Mouse (Mus musculus): ENCODE results near the gene Cenps. TPM values are rescaled to one million over a fixed set of nuclear protein-coding genes. Genes with fewer than 3 reads are reported as not detected.
"Not testable (repeated sequence)": the region's sequence is repeated elsewhere in the genome, so short reads cannot be mapped to it uniquely, and the experiment has no call there.

Cenps gene
- polyA plus RNA-seq, 1 experiment from 2014 or later = 53.7 TPM

- Histone ChIP-seq H3K4me1 (ENCODE audit: control insufficient read depth, insufficient read depth, low read length) (no peaks in the 10 kb centered on the region), H3K9ac (ENCODE audit: low read length) (no peak overlapping the region), H3K36me3 (ENCODE audit: control insufficient read depth, insufficient read depth, low read length) (no peaks in the 10 kb centered on the region), H3K4me2 (ENCODE audit: low read depth, severe bottlenecking) (no peak overlapping the region), H3K27me3 (ENCODE audit: control insufficient read depth, insufficient read depth, low read length) (no peaks in the 10 kb centered on the region), H3K9me3 (ENCODE audit: control insufficient read depth, low read length) (no peaks in the 10 kb centered on the region), H3K27ac (replicated peaks; ENCODE audit: low read depth, low read length) (no peak overlapping the region), H3K4me3 (ENCODE audit: low read depth, low read length) (no peak overlapping the region)
- DNase-seq (ENCODE audit: low spot score) (no peak), ATAC-seq (ENCODE audit: insufficient number of reproducible peaks, low FRiP score, low TSS enrichment, low read depth) (no peak)
- 59% methylated on average over 6 of the region's 6 CpGs for WGBS
Measured at GRCm38 (mm10) chr4:149126115-149126509, 11.3 kb downstream of the Cenps start.

GRCm38 (mm10) chr4:149125341-149126114 is 11.9 kb downstream of the Cenps start:
- Histone ChIP-seq H3K27ac (replicated peaks; ENCODE audit: low read depth, low read length) (no peak overlapping the region), H3K4me3 (ENCODE audit: low read depth, low read length) (no peak overlapping the region), H3K36me3 (ENCODE audit: control insufficient read depth, insufficient read depth, low read length) (no peaks in the 10 kb centered on the region), H3K27me3 (ENCODE audit: control insufficient read depth, insufficient read depth, low read length) (no peaks in the 10 kb centered on the region), H3K9me3 (ENCODE audit: control insufficient read depth, low read length) (no peaks in the 10 kb centered on the region), H3K4me2 (ENCODE audit: low read depth, severe bottlenecking) (no peak overlapping the region), H3K9ac (ENCODE audit: low read length) (no peak overlapping the region), H3K4me1 (ENCODE audit: control insufficient read depth, insufficient read depth, low read length) (no peaks in the 10 kb centered on the region)
- DNase-seq (ENCODE audit: low spot score) (no peak), ATAC-seq (ENCODE audit: insufficient number of reproducible peaks, low FRiP score, low TSS enrichment, low read depth) (no peak)
- 73% methylated on average over 11 of the region's 11 CpGs for WGBS

DNA sequence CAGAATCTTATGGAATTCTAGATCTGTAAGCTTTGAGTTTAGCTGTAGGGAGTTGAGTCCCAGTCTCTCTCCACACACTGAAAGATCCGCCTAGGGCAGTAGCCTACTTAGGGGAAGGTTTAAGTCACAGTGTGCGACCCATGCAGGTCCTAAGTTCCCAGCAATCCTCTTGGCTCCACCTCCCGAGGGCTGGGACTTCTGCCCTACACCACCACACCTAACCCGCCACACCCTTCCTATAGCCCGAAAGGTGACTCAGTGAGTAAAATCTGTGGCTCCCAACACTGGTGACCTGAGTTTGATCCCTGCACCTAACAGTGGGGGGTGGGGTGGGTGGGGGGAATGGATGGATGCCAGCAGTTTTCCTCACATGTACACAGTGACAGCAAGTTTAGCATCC is 14.0 kb downstream of the Cenps start:
- no peaks in the 10 kb centered on the region for H3K36me3 ChIP-seq (ENCODE audit: control insufficient read depth, insufficient read depth, low read length)
- no peak overlapping the region for H3K4me3 ChIP-seq (ENCODE audit: low read depth, low read length)
- no peak for DNase-seq (ENCODE audit: low spot score)
- no peak overlapping the region for H3K4me2 ChIP-seq (ENCODE audit: low read depth, severe bottlenecking)
- H3K27ac ChIP-seq (replicated peaks; ENCODE audit: low read depth, low read length) = no peak overlapping the region
- no peak overlapping the region for H3K9ac ChIP-seq (ENCODE audit: low read length)
- no peaks in the 10 kb centered on the region for H3K9me3 ChIP-seq (ENCODE audit: control insufficient read depth, low read length)
- WGBS = 67% methylated on average over 5 of the region's 5 CpGs
- ATAC-seq (ENCODE audit: insufficient number of reproducible peaks, low FRiP score, low TSS enrichment, low read depth) = no peak
- no peaks in the 10 kb centered on the region for H3K27me3 ChIP-seq (ENCODE audit: control insufficient read depth, insufficient read depth, low read length)
- H3K4me1 ChIP-seq (ENCODE audit: control insufficient read depth, insufficient read depth, low read length) = no peaks in the 10 kb centered on the region

GRCm38 (mm10) chr4:149119978-149120562 is 17.4 kb downstream of the Cenps start:
- not testable (repeated sequence) for H3K9ac ChIP-seq (ENCODE audit: low read length); H3K4me3 ChIP-seq (ENCODE audit: low read depth, low read length); H3K27ac ChIP-seq (replicated peaks; ENCODE audit: low read depth, low read length); H3K36me3 ChIP-seq (ENCODE audit: control insufficient read depth, insufficient read depth, low read length); H3K4me2 ChIP-seq (ENCODE audit: low read depth, severe bottlenecking); ATAC-seq (ENCODE audit: insufficient number of reproducible peaks, low FRiP score, low TSS enrichment, low read depth); H3K9me3 ChIP-seq (ENCODE audit: control insufficient read depth, low read length); H3K27me3 ChIP-seq (ENCODE audit: control insufficient read depth, insufficient read depth, low read length); DNase-seq (ENCODE audit: low spot score); H3K4me1 ChIP-seq (ENCODE audit: control insufficient read depth, insufficient read depth, low read length)
- WGBS = 87% methylated on average over 12 of the region's 12 CpGs

DNA sequence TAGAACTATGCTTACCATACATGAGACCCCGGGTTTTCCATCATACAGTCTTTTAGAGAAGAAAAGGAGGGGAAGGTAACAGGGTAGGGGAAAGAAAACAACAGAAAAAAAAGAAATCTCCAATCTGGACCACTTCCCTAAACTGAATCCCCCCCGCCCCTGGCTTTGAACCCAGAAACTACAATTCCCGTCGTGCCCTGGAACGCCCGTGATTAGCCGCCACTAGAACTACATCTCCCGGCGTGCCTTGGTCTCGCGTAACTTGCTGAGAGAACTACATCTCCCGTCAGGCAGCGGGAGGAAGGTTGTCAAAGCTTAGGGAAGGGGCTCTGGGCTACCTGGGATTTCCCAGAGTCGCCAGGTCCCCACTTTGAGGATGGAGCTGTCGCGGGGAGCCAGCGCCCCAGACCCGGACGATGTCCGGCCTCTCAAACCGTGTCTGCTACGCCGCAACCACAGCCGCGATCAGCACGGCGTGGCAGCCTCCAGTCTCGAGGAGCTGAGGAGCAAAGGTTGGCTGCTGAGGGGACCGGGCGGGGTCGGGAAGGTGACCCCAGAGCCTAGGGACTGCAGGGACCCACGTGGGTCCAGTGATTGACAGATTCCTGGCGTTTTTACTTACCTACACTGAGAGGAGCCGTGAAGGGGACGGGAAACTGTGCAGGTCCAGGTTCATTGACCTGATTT is 33.4 kb downstream of the Cenps start, which contains the start of gene Dffa:
Gene Dffa, plus strand, starts transcription at position 272 of the 687 bp plus-strand sequence.
- H3K9ac ChIP-seq (ENCODE audit: low read length) = peak within 1 kb of the TSS; percentile 74
- H3K27ac ChIP-seq (replicated peaks; ENCODE audit: low read depth, low read length) = no peak within 1 kb of the TSS
- DNase-seq (ENCODE audit: low spot score) (peak; percentile 97), ATAC-seq (ENCODE audit: insufficient number of reproducible peaks, low FRiP score, low TSS enrichment, low read depth) (peak; percentile 81)
- H3K4me2 ChIP-seq (ENCODE audit: low read depth, severe bottlenecking) = peak within 1 kb of the TSS; percentile 60
- under 1% methylated on average over 35 of the region's 35 CpGs for WGBS
- H3K36me3 ChIP-seq (ENCODE audit: control insufficient read depth, insufficient read depth, low read length) = no peaks in the 10 kb centered on the region
- H3K27me3 ChIP-seq (ENCODE audit: control insufficient read depth, insufficient read depth, low read length) = no peaks in the 10 kb centered on the region
- H3K4me1 ChIP-seq (ENCODE audit: control insufficient read depth, insufficient read depth, low read length) = no peaks in the 10 kb centered on the region
- no peaks in the 10 kb centered on the region for H3K9me3 ChIP-seq (ENCODE audit: control insufficient read depth, low read length)
- H3K4me3 ChIP-seq (ENCODE audit: low read depth, low read length) = peak within 1 kb of the TSS; percentile 64

DNA sequence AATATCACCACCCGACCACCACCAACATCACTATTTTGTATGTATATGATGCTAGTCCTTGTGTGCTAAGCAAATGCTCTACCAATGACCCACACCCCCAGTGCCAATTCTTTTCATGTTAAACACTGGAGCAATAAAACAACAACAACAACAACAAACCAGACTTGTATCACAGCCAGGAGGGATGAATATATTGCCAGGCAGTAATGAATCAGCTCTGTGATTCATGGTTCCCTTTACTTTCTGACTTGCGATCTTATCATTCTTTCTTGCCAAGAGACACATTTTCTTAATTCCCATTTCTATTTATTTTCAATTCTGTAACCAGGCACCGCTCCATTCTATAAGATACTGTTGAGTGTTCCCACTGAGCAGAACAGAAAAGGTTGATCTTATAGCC is 36.0 kb downstream of the Cenps start:
- H3K27me3 ChIP-seq (ENCODE audit: control insufficient read depth, insufficient read depth, low read length) = no peaks in the 10 kb centered on the region
- no peak for ATAC-seq (ENCODE audit: insufficient number of reproducible peaks, low FRiP score, low TSS enrichment, low read depth)
- no peak overlapping the region for H3K9ac ChIP-seq (ENCODE audit: low read length)
- peaks cover 7% of the 10 kb centered on the region; the same call in 1 of the 2 replicates for H3K4me1 ChIP-seq (ENCODE audit: control insufficient read depth, insufficient read depth, low read length)
- H3K36me3 ChIP-seq (ENCODE audit: control insufficient read depth, insufficient read depth, low read length) = no peaks in the 10 kb centered on the region
- no peak overlapping the region for H3K4me2 ChIP-seq (ENCODE audit: low read depth, severe bottlenecking)
- H3K27ac ChIP-seq (replicated peaks; ENCODE audit: low read depth, low read length) = no peak overlapping the region
- no peak for DNase-seq (ENCODE audit: low spot score)
- H3K9me3 ChIP-seq (ENCODE audit: control insufficient read depth, low read length) = no peaks in the 10 kb centered on the region
- 86% methylated on average over 3 of the region's 3 CpGs for WGBS
- no peak overlapping the region for H3K4me3 ChIP-seq (ENCODE audit: low read depth, low read length)

DNA sequence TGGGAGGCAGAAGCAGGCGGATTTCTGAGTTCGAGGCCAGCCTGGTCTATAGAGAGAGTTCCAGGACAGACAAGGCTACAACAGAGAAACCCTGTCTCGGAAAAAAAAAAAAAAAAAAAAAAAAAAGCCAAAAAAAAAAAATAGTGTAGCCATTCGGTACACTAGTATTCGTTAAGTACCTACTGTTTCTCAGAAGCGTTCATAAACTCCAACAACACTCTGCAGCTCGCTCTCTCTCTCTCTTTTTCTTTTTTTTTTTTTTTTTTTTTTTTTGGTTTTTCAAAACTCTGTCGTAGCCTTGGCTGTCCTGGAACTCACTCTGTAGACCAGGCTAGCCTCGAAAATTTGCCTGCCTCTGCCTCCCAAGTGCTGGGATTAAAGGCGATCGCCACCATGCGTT is 37.0 kb downstream of the Cenps start:
- not testable (repeated sequence) for H3K27ac ChIP-seq (replicated peaks; ENCODE audit: low read depth, low read length); H3K9ac ChIP-seq (ENCODE audit: low read length); H3K9me3 ChIP-seq (ENCODE audit: control insufficient read depth, low read length); H3K4me1 ChIP-seq (ENCODE audit: control insufficient read depth, insufficient read depth, low read length); H3K4me2 ChIP-seq (ENCODE audit: low read depth, severe bottlenecking); H3K27me3 ChIP-seq (ENCODE audit: control insufficient read depth, insufficient read depth, low read length); H3K4me3 ChIP-seq (ENCODE audit: low read depth, low read length); H3K36me3 ChIP-seq (ENCODE audit: control insufficient read depth, insufficient read depth, low read length); ATAC-seq (ENCODE audit: insufficient number of reproducible peaks, low FRiP score, low TSS enrichment, low read depth); DNase-seq (ENCODE audit: low spot score)
- WGBS = 87% methylated on average over 12 of the region's 12 CpGs

DNA sequence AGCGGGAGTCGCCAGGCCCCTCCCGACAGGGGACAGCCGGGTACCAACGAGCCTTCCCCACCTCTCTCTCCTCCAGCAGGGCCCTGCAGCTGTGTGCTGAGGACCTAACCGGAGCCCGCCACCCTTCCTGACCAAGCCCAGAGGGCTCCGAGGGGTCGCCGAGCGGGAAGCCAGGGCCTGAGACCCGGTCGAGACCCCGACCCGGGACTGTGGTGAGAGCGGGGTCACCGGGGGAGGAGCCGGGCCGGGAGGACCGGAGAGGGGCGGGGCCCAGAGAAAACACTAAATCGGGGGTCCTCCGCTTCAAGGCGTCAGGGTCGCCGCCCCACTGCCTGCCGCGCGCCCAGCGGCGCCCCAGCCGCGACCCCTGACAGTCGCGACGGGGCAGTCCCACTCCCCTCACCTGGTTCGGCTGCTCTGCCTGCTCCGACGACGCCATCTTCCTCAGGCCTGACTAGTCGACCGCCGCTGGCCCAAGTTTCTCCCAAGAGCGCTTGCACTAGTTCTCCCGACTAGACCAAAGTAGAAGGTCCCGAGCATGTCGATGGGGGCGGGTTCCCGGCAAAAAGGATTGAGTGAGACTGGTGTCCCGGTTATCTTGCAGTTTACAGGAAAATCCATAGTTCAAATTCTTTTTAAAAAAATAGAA is 37.9 kb downstream of the Cenps start, which contains the start of gene Pex14:
Gene Pex14, minus strand, starts transcription at position 508 of the 649 bp plus-strand sequence.
- peak; percentile 92 for DNase-seq (ENCODE audit: low spot score)
- Histone ChIP-seq H3K36me3 (ENCODE audit: control insufficient read depth, insufficient read depth, low read length) (no peaks in the 10 kb centered on the region), H3K4me1 (ENCODE audit: control insufficient read depth, insufficient read depth, low read length) (peaks cover 7% of the 10 kb centered on the region; the same call in 1 of the 2 replicates), H3K4me3 (ENCODE audit: low read depth, low read length) (peak within 1 kb of the TSS; percentile 96), H3K9ac (ENCODE audit: low read length) (peak within 1 kb of the TSS; percentile 81), H3K9me3 (ENCODE audit: control insufficient read depth, low read length) (no peaks in the 10 kb centered on the region), H3K27me3 (ENCODE audit: control insufficient read depth, insufficient read depth, low read length) (no peaks in the 10 kb centered on the region), H3K27ac (replicated peaks; ENCODE audit: low read depth, low read length) (0 out of 2 replicates have a peak within 1 kb of the TSS, but pooled peaks have one; percentile 30), H3K4me2 (ENCODE audit: low read depth, severe bottlenecking) (peak within 1 kb of the TSS; percentile 85)
- WGBS = under 1% methylated on average over 50 of the region's 50 CpGs
- peak; percentile 61 for ATAC-seq (ENCODE audit: insufficient number of reproducible peaks, low FRiP score, low TSS enrichment, low read depth)

Data from limb, embryonic 11.5 days (tissue).